Mouse (Mus musculus): ENCODE results near the gene Tanc1. TPM values are rescaled to one million over a fixed set of nuclear protein-coding genes. Genes with fewer than 3 reads are reported as not detected.

Gene Tanc1
- polyA plus RNA-seq, 2 experiments: 1.1 to 1.3 TPM

DNA sequence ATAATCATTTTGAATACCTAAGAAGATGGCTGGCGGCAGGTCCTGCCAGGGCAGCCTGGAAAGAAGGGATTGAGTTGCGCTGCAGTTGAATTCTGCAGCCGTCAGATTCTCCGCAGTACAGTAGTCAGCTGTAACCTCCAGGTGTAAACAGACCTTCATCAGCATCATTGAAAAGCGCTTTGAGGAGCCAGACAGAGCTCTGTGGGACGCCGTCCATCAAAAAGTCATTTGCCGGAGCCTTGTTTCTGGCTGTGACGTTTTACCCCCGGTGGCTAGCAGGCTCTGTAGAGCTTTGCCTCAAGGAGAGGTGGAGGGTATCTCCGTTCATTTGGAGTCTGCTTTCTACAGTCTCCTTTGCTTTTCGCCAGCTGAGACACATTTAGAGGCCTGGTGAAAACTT is 36.6 kb downstream of the Tanc1 start:
- no peaks in the 10 kb centered on the region for H3K9me3 ChIP-seq (ENCODE audit: control insufficient read depth, low read length)
- DNase-seq (ENCODE audit: low read depth in 3 of 3, low spot score in 3 of 3): no peak
- 40% methylated on average over 12 of the region's 12 CpGs for WGBS (ENCODE audit: insufficient replicate concordance)
- no peak overlapping the region for H3K27ac ChIP-seq
- H3K27me3 ChIP-seq (ENCODE audit: control insufficient read depth, insufficient read depth, low read length): no peaks in the 10 kb centered on the region
- H3K4me1 ChIP-seq (replicated peaks; ENCODE audit: control insufficient read depth in 2 of 2, insufficient read depth in 2 of 2, low read length in 1 of 2): no peaks in the 10 kb centered on the region
- no peak overlapping the region for H3K4me3 ChIP-seq (ENCODE audit: insufficient read depth in 1 of 2, low read depth in 2 of 2, low read length in 2 of 2)
- no peak for ATAC-seq (ENCODE audit: insufficient read depth)
- no peak overlapping the region for H3K9ac ChIP-seq (replicated peaks)
- TF ChIP-seq EP300 (IDR thresholded peaks at IDR 0.05; ENCODE audit: low read depth) (no peak), CTCF (IDR thresholded peaks at IDR 0.05; ENCODE audit: low read depth) (no peak)
- H3K36me3 ChIP-seq (replicated peaks; ENCODE audit: control insufficient read depth, insufficient read depth, low read depth): no peaks in the 10 kb centered on the region
- no peak overlapping the region for H3K4me2 ChIP-seq (ENCODE audit: low read depth)

DNA sequence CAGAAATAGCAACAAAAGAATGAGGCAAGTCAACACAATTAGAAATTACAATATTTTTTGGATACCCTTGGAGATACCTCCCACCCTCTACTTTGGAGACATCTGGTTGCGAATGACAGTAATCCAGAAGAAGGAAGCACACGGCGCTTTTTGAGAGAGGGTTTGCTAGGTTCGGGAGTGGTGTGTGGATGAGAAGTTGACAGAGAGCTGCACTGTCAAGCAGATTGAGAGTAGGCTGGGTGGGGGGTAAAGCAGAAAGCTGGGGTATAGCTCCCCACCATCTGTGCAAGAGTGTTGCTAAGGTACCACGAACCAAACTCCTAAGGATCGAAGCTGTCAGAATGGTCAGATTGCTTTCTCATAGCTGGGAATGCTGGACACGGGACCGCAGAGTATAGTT is 40.0 kb downstream of the Tanc1 start:
- no peak for TF ChIP-seq EP300 (IDR thresholded peaks at IDR 0.05; ENCODE audit: low read depth)
- no peak for TF ChIP-seq CTCF (IDR thresholded peaks at IDR 0.05; ENCODE audit: low read depth)
- H3K27ac ChIP-seq: no peak overlapping the region
- no peak overlapping the region for H3K4me2 ChIP-seq (ENCODE audit: low read depth)
- no peaks in the 10 kb centered on the region for H3K36me3 ChIP-seq (replicated peaks; ENCODE audit: control insufficient read depth, insufficient read depth, low read depth)
- no peaks in the 10 kb centered on the region for H3K27me3 ChIP-seq (ENCODE audit: control insufficient read depth, insufficient read depth, low read length)
- no peak overlapping the region for H3K4me3 ChIP-seq (ENCODE audit: insufficient read depth in 1 of 2, low read depth in 2 of 2, low read length in 2 of 2)
- no peak overlapping the region for H3K9ac ChIP-seq (replicated peaks)
- no peaks in the 10 kb centered on the region for H3K4me1 ChIP-seq (replicated peaks; ENCODE audit: control insufficient read depth in 2 of 2, insufficient read depth in 2 of 2, low read length in 1 of 2)
- 76% methylated on average over 8 of the region's 8 CpGs for WGBS (ENCODE audit: insufficient replicate concordance)
- DNase-seq (ENCODE audit: low read depth in 3 of 3, low spot score in 3 of 3) (no peak), ATAC-seq (ENCODE audit: insufficient read depth) (no peak)
- no peaks in the 10 kb centered on the region for H3K9me3 ChIP-seq (ENCODE audit: control insufficient read depth, low read length)

DNA sequence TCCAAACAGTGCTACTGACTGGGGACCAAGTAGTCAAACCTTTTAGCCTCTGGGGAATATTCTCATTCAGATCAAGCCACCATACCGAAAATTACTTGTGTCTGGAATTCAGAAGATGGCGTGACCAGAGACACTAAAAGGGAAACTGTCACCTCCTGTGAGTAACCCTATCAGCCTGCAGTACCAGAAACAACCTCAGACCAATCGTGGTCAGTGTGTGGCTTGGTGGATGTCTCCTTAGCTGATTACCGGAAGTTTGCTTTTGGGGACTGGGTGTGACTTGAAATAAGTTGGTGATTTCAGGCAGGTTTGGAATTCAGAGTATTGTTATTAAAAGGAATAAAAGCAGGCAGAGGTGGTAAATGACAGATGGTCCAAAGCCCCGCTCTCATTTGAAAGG is 40.9 kb downstream of the Tanc1 start:
- 32% methylated on average over 5 of the region's 5 CpGs for WGBS (ENCODE audit: insufficient replicate concordance)
- ATAC-seq (ENCODE audit: insufficient read depth): no peak

DNA sequence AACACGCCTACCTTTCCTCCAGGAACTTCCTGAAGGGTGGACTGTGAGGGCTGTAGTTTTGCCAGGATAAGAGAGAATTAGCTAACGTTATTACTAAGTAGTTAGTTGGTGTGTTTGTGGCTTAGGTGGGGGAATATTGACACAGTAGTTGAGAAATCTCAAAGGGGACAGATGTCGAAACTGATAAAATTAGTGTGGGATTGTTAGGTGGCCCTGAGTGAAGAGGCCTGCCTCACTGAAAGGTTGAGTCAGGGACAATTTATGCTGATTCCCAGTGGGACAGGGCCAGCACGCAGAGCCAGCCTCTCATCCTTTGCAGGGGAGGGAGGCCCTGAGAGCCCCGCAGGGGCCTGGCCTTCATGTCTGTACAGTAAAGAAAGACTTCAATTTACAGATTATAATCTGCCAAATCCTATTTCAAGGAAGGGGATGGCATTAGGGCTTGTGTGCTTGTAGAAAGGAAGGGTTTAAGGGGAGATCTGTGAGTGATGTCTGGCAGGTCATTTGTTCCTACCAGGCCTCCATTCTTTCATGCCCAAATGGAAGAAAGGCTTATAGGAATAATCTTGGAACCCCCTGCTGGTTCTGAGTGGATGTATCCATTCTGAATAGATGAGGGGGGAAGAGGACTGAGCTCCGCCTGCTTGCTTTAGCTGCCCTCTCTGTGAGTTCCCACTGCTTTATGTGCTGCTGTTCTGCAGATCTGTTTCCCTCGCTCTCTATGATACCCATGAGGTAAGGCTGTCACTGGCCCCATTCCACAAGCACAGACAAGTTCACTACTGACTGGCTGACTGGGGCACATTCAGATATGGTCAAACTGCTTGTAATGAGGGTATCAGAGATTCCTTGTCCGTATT is 41.7 kb downstream of the Tanc1 start:
- WGBS (ENCODE audit: insufficient replicate concordance): 33% methylated on average over 8 of the region's 8 CpGs
- H3K9me3 ChIP-seq (ENCODE audit: control insufficient read depth, low read length): no peaks in the 10 kb centered on the region
- no peak overlapping the region for H3K4me3 ChIP-seq (ENCODE audit: insufficient read depth in 1 of 2, low read depth in 2 of 2, low read length in 2 of 2)
- no peak overlapping the region for H3K4me2 ChIP-seq (ENCODE audit: low read depth)
- no peak overlapping the region for H3K27ac ChIP-seq
- no peaks in the 10 kb centered on the region for H3K4me1 ChIP-seq (replicated peaks; ENCODE audit: control insufficient read depth in 2 of 2, insufficient read depth in 2 of 2, low read length in 1 of 2)
- ATAC-seq (ENCODE audit: insufficient read depth): peak; percentile 33; the same call in 1 of the 2 replicates
- no peak overlapping the region for H3K9ac ChIP-seq (replicated peaks)
- no peak for DNase-seq (ENCODE audit: low read depth in 3 of 3, low spot score in 3 of 3)
- H3K27me3 ChIP-seq (ENCODE audit: control insufficient read depth, insufficient read depth, low read length): no peaks in the 10 kb centered on the region
- no peak for TF ChIP-seq CTCF (IDR thresholded peaks at IDR 0.05; ENCODE audit: low read depth)
- H3K36me3 ChIP-seq (replicated peaks; ENCODE audit: control insufficient read depth, insufficient read depth, low read depth): no peaks in the 10 kb centered on the region

More for the DNA sequence above, 40.9 kb downstream of the Tanc1 start:
- Histone ChIP-seq H3K27ac (no peak overlapping the region), H3K9ac (replicated peaks) (no peak overlapping the region), H3K36me3 (replicated peaks; ENCODE audit: control insufficient read depth, insufficient read depth, low read depth) (no peaks in the 10 kb centered on the region), H3K4me3 (ENCODE audit: insufficient read depth in 1 of 2, low read depth in 2 of 2, low read length in 2 of 2) (no peak overlapping the region), H3K27me3 (ENCODE audit: control insufficient read depth, insufficient read depth, low read length) (no peaks in the 10 kb centered on the region), H3K4me1 (replicated peaks; ENCODE audit: control insufficient read depth in 2 of 2, insufficient read depth in 2 of 2, low read length in 1 of 2) (no peaks in the 10 kb centered on the region), H3K9me3 (ENCODE audit: control insufficient read depth, low read length) (no peaks in the 10 kb centered on the region), H3K4me2 (ENCODE audit: low read depth) (no peak overlapping the region)
- DNase-seq (ENCODE audit: low read depth in 3 of 3, low spot score in 3 of 3): no peak
- peak; percentile 16; the same call in 1 of the 2 replicates for TF ChIP-seq CTCF (IDR thresholded peaks at IDR 0.05; ENCODE audit: low read depth)
- no peak for TF ChIP-seq EP300 (IDR thresholded peaks at IDR 0.05; ENCODE audit: low read depth)

DNA sequence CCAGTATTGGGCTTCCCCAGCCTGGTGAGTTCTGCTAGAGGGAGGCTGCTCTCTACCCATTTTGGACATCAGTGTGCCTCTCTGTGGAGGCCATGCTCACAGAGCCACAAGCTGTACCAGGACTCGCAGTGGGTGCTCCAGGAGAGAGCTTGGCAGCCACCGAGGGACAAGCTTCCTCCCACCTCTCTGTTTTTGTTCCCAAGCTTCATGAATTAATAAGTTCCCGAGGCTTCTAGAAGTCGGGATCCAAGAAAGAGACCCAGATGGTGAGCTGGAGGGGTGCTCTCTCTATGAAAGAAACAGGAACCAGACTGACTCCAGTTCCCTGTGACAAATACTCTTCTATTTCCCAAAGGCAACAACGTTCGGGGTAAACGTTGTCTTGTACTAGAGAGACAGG is 43.6 kb downstream of the Tanc1 start:
- no peak overlapping the region for H3K4me3 ChIP-seq (ENCODE audit: insufficient read depth in 1 of 2, low read depth in 2 of 2, low read length in 2 of 2)
- WGBS (ENCODE audit: insufficient replicate concordance): 46% methylated on average over 7 of the region's 7 CpGs

More for the DNA sequence above, 43.6 kb downstream of the Tanc1 start:
- H3K4me2 ChIP-seq (ENCODE audit: low read depth): no peak overlapping the region
- H3K27ac ChIP-seq: no peak overlapping the region
- no peaks in the 10 kb centered on the region for H3K9me3 ChIP-seq (ENCODE audit: control insufficient read depth, low read length)
- ATAC-seq (ENCODE audit: insufficient read depth): no peak
- H3K4me1 ChIP-seq (replicated peaks; ENCODE audit: control insufficient read depth in 2 of 2, insufficient read depth in 2 of 2, low read length in 1 of 2): no peaks in the 10 kb centered on the region
- no peaks in the 10 kb centered on the region for H3K27me3 ChIP-seq (ENCODE audit: control insufficient read depth, insufficient read depth, low read length)
- no peak for DNase-seq (ENCODE audit: low read depth in 3 of 3, low spot score in 3 of 3)
- TF ChIP-seq EP300 (IDR thresholded peaks at IDR 0.05; ENCODE audit: low read depth) (no peak), CTCF (IDR thresholded peaks at IDR 0.05; ENCODE audit: low read depth) (no peak)
- no peak overlapping the region for H3K9ac ChIP-seq (replicated peaks)
- no peaks in the 10 kb centered on the region for H3K36me3 ChIP-seq (replicated peaks; ENCODE audit: control insufficient read depth, insufficient read depth, low read depth)
